Mouse (Mus musculus) hindbrain, postnatal 0 days (tissue): Measurements from ENCODE around the gene Tmem170. TPM values are rescaled to one million over a fixed set of nuclear protein-coding genes. Genes with fewer than 3 reads are reported as not detected.

ENCODE experiments used
- ATAC-seq: fragments of 200-750 bp; cut with Nextera tagmentation; 2 replicates; pipeline ENCODE4 v1.8.0; 2017; ENCODE audit warnings: mild to moderate bottlenecking, moderate TSS enrichment, moderate library complexity
- DNase-seq: peaks from one replicate; pipeline ENCODE4 v3.0.0-alpha.2; 2015; ENCODE audit warnings: low spot score
- H3K27ac ChIP-seq: fragments of 300-500 bp; sonication (generic); 2 replicates; pipeline ENCODE4 v1.5.1; 2014; ENCODE audit warnings: mild to moderate bottlenecking
- H3K27me3 ChIP-seq: fragments of 300-500 bp; sonication (generic); 2 replicates; pipeline ENCODE4 v1.6.1; 2014; ENCODE audit warnings: low read length, mixed read lengths; ENCODE audit not compliant: insufficient read depth
- H3K36me3 ChIP-seq: fragments of 300-500 bp; sonication (generic); 2 replicates; pipeline ENCODE4 v1.6.1; 2014; ENCODE audit warnings: low read length, mixed read lengths; ENCODE audit not compliant: insufficient read depth
- H3K4me1 ChIP-seq: fragments of 300-500 bp; sonication (generic); 2 replicates; pipeline ENCODE4 v1.6.1; 2014; ENCODE audit warnings: antibody characterized with exemption, low read length, mixed read lengths; ENCODE audit not compliant: insufficient read depth
- H3K4me2 ChIP-seq: fragments of 300-500 bp; sonication (generic); 2 replicates; pipeline ENCODE4 v1.6.1; 2014; ENCODE audit warnings: low read depth, mild to moderate bottlenecking, low read length, moderate library complexity, mixed read lengths
- H3K4me3 ChIP-seq: fragments of 300-500 bp; sonication (generic); 2 replicates; pipeline ENCODE4 v1.5.1; 2014; ENCODE audit warnings: low read length
- H3K9ac ChIP-seq: fragments of 300-500 bp; sonication (generic); replicated peaks from 2 replicates; pipeline ENCODE4 v1.6.1; 2014; ENCODE audit warnings: mild to moderate bottlenecking, low read length, moderate library complexity, mixed read lengths
- H3K9me3 ChIP-seq: fragments of 300-500 bp; sonication (generic); 2 replicates; pipeline ENCODE4 v1.6.1; 2016; ENCODE audit warnings: low read length, mixed read lengths
- CTCF ChIP-seq: IDR thresholded peaks from 2 replicates; pipeline ENCODE4 v1.5.1; 2016; ENCODE audit warnings: antibody characterized with exemption, control low read depth, low read depth
- WGBS: fragments of 180-500 bp; shearing (Covaris S2); extraction: QIAGEN DNeasy Blood & Tissue Kit; methylation state at CpG from one replicate; pipeline ENCODE4 v1.1.7; 2014; 5-methylcytosine and 5-hydroxymethylcytosine counted together
- polyA plus RNA-seq: library from polyadenylated mRNA; unstranded; fragments of >200 nt; fragmentation: Nextera tagmentation; extraction: Ambion mirVana; gene quantifications from 2 replicates; pipeline ENCODE4 v1.2.1, GENCODE M21; 2015
- total RNA-seq: library from RNA; depleted of rRNA; stranded (reverse); fragments of >200 nt; gene quantifications from 2 replicates; pipeline ENCODE4 v1.2.3, GENCODE M21; 2014

Tmem170 gene
- total and polyA plus RNA-seq, 2 experiments from 2014 or later: 2.3 to 3.2 TPM

DNA sequence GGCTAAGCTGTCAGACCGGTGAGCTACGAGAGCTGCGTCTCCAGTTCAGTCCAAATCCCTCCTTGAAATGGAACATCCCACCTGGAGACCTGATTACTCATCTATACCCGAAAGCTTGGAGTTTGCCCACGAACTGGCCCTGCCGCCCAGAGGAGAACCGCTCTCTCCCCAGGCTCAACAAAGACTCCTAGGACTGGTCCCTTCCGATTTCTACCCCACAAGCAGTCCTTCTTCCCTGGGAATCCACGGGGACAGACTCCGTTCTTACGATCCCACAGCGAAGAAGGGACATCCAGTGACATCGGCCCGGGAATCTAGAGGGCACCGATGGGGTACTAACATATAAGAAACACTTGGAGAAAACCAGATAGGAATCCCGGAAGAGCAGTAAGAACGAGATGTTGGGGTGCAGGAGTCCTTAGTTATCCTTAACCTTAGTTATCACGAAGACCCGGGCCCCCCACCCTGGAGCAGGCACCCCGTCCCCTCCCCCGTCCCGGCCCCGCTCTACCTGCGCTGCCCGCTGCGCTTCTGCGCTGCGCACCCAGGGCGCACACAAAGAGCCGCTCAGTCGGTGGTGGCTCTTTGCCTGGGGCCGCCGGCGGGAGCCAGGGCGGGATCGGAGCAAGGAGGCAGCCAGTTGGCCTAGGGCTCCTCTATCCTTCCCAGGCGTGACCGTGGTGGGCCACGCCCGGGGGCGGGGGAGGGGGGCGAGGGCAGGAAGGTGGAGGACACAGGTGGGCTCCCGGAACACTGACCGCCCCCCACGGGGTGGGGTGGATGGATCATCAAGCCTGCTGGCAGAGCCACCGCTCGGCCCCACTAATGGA is 33.3 kb upstream of the Tmem170 start, which contains the start of gene Chst5:
Gene Chst5, minus strand, starts transcription at position 827 of the 830 bp plus-strand sequence.
- Histone ChIP-seq H3K4me2 (peak within 1 kb of the TSS; percentile 91), H3K9me3 (no peaks in the 10 kb centered on the region), H3K9ac (peak within 1 kb of the TSS; percentile 61), H3K4me1 (peaks cover 6% of the 10 kb centered on the region; the same call in 1 of the 2 replicates), H3K27ac (no peak within 1 kb of the TSS), H3K36me3 (no peaks in the 10 kb centered on the region), H3K27me3 (no peaks in the 10 kb centered on the region), H3K4me3 (peak within 1 kb of the TSS; percentile 39)
- WGBS: 8% methylated on average over 46 of the region's 47 CpGs
- no peak for TF ChIP-seq CTCF
- ATAC-seq (peak; percentile 21; the same call in 1 of the 2 replicates), DNase-seq (peak; percentile 44)

- Histone ChIP-seq H3K27ac (no peak overlapping the region), H3K9me3 (no peaks in the 10 kb centered on the region), H3K27me3 (no peaks in the 10 kb centered on the region), H3K4me2 (no peak overlapping the region), H3K4me1 (peaks cover 6% of the 10 kb centered on the region; the same call in 1 of the 2 replicates), H3K4me3 (no peak overlapping the region), H3K9ac (no peak overlapping the region), H3K36me3 (no peaks in the 10 kb centered on the region)
- whole genome bisulfite sequencing: 65% methylated on average over 8 of the region's 8 CpGs
- ATAC-seq (no peak), DNase-seq (no peak)
- TF ChIP-seq CTCF: no peak
Observed at GRCm38 (mm10) chr8:111905500-111906121, 29.1 kb upstream of the Tmem170 start.

DNA sequence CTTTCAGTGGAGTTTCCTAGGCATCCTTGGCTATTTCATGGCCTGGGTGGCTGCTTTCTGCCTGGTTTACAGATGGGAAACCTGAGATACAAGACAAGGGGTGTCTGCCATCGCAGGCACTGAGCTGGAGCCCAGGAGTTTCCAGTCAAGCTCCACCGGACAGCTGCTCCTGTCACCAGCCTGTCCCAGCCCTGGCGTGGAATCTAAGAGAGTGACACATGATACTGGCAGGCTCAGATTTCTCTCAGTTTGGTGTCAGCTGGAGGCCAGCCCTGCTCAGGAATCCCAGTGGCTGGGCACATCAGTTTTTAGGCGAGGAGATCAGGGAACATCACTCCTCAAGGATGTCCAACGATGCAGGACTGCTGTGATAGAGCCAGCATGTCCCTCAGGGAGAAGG is 25.5 kb upstream of the Tmem170 start:
- Histone ChIP-seq H3K27ac (no peak overlapping the region), H3K36me3 (no peaks in the 10 kb centered on the region), H3K4me3 (no peak overlapping the region), H3K9me3 (no peaks in the 10 kb centered on the region), H3K4me1 (no peaks in the 10 kb centered on the region), H3K27me3 (no peaks in the 10 kb centered on the region), H3K4me2 (no peak overlapping the region), H3K9ac (no peak overlapping the region)
- ATAC-seq (no peak), DNase-seq (no peak)
- WGBS: 40% methylated on average over 5 of the region's 5 CpGs
- TF ChIP-seq CTCF: no peak

- Histone ChIP-seq H3K4me2 (no peak overlapping the region), H3K27me3 (no peaks in the 10 kb centered on the region), H3K4me3 (no peak overlapping the region), H3K9ac (no peak overlapping the region), H3K27ac (no peak overlapping the region), H3K36me3 (no peaks in the 10 kb centered on the region), H3K4me1 (no peaks in the 10 kb centered on the region), H3K9me3 (no peaks in the 10 kb centered on the region)
- WGBS: 25% methylated on average over 10 of the region's 10 CpGs
- ATAC-seq (no peak), DNase-seq (no peak)
- TF ChIP-seq CTCF: no peak
Observed at GRCm38 (mm10) chr8:111898586-111898985, 22.0 kb upstream of the Tmem170 start.

DNA sequence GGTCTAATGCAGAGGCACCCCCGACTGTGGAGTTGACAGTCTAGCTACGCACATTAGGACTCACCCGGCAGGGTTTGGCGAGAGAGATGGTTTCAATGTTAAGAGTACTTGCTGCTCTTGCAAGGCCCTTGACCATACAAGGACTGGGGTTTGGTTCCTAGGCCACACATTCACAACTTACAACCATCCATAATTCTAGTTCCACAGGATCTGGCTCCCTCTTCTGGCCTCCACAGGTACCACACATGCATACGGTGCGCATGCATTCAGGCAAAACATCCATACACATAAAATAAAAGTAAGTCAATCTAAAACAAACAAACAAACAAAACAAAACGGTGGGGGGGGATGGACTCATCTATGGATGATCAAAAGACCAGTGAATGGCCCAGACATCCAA is 18.4 kb upstream of the Tmem170 start:
- Histone ChIP-seq H3K27me3 (no peaks in the 10 kb centered on the region; the same call in none of the 2 replicates), H3K4me1 (peaks cover 3% of the 10 kb centered on the region; the same call in 1 of the 2 replicates), H3K9ac (no peak overlapping the region), H3K9me3 (no peaks in the 10 kb centered on the region), H3K27ac (no peak overlapping the region), H3K4me2 (no peak overlapping the region), H3K36me3 (no peaks in the 10 kb centered on the region), H3K4me3 (no peak overlapping the region)
- WGBS: 88% methylated on average over 7 of the region's 7 CpGs
- DNase-seq: no peak
- TF ChIP-seq CTCF: peak; percentile 27; the same call in 1 of the 2 replicates
- ATAC-seq: no peak

DNA sequence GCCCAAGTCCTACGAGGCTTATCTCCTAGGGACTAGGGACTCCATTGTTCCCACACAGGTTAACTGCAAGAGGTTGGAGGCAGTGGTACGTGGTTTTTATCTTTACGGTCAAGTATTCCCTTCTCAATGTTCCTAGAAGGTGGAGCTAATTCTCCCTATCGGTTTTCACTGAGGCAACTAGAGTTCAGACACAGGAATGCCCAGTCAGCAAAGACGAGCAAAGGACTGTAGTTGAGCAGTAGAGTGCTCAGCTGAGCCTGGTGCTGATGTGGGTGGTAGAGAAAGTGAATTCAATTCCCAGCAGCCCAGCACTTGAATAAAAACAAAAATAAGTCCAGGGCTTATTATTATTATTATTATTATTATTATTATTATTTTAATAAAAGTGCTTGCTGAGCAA is 16.1 kb upstream of the Tmem170 start:
- no peaks in the 10 kb centered on the region for H3K9me3 ChIP-seq
- H3K4me1 ChIP-seq: peaks cover 6% of the 10 kb centered on the region; the same call in 1 of the 2 replicates
- H3K4me3 ChIP-seq: no peak overlapping the region
- TF ChIP-seq CTCF: no peak
- 71% methylated on average over 5 of the region's 5 CpGs for WGBS
- H3K4me2 ChIP-seq: no peak overlapping the region
- no peak overlapping the region for H3K27ac ChIP-seq
- ATAC-seq: no peak
- DNase-seq: no peak
- H3K9ac ChIP-seq: no peak overlapping the region
- H3K36me3 ChIP-seq: no peaks in the 10 kb centered on the region
- H3K27me3 ChIP-seq: no peaks in the 10 kb centered on the region; the same call in none of the 2 replicates
